Mouse (Mus musculus) left cerebral cortex, adult 18-20 months (tissue): ENCODE measurements at regions not wholly inside any gene's neighbourhood (a gene's known extent, or its start where the extent isn't known, plus 50 kb on each side); places are given as distances from the start of the nearest gene placed in this dataset.

Experiments used
- DNase-seq, 2 experiments: peaks; one replicate each; pipeline ENCODE4 v3.0.0; 2021 to 2022; ENCODE audit warnings: low spot score in 2 of 2, mixed read lengths in 1 of 2

DNA sequence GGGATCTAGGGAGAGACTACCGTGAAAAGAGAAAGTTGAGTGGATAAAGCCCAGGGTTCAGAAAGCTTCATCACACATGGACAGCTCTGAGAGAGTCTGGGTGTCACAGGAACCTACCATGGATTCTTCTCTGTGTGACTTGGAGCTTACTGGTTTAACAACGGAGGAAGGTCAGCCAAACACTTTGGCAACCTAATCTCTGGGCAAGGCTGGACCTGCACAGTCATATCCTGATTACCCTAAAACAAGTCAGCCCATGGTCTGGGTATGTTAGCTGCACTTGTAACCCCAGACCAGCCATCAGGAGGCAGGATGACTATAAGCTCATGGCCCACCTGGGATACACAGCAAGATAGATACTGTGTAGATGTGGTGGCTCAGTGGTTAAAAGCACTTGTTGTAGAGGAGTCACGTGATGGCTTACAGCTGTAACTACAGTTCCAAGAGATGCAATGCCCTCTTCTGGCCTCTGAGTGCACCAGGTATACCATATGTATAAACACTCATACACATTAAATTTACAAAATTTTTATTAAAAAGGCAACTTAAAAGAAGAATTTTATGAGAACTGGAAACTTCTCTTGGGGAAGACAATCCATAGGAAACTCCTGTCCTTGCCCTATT, 85.0 kb upstream of the Serbp1 start:
- DNase-seq: no peak

DNA sequence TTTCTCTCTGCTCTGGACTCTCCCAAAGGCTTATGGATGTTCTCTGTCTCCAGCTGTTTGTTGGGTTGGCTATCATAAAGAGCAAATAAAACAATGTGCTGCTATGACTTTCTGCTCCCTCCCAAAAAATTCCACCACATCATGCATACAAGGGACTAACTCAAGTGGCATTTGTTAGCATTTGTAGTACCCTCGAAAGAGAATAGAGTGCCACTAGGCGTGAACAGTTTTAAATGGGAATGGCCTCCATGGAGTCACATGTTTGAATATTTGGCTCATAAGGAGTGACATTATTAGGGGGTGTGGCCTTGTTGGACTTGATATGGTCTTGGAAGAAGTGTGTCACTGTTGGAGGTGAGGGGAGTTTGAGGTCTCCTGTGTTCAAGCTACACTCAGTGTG, 86.5 kb upstream of the Serbp1 start:
- no peak for DNase-seq

DNA sequence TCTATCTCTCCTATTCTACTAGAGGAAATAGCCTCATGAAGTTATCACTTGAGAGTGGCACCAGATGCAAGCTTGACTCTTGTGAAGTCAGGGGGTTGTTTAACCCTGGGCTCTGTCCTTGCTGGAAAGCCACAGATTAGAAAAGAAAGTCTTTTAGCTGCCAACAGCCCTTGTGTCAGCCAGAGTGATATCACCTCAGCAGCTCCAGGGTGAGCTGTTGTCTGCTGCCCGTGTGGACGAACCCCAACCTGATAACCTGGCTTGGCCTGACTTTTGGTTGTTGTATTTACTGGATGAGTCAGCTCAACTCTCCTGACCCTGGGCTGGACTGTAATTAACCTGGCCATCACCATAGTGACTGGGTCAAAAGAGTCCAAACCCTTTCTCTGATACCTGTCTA, 88.6 kb upstream of the Serbp1 start:
- DNase-seq: no peak

GRCm38 (mm10) chr6:67146708-67147107, 91.3 kb upstream of the Serbp1 start:
- no peak for DNase-seq

DNA sequence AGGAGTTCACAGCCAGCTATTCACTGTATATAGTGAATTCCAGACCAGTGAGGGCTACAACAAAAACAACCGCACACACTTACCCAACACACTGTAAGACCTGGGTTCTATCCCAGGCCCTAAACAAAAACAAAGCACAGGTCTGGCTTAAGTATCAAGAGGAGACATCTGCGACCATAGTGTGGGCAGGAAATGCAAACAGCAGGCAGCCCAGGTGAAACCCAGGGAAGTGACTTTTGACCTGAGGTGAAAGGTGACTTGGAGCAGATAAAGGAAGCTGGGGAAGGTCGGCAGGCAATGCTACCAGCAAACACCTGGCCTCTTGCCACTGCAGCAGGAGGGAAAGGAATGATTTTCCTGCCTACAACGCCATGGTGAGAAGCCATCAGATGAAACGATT, 92.0 kb upstream of the Serbp1 start:
- no peak for DNase-seq

- DNase-seq: no peak
Observed at GRCm38 (mm10) chr6:67144946-67145716, 92.8 kb upstream of the Serbp1 start.

DNA sequence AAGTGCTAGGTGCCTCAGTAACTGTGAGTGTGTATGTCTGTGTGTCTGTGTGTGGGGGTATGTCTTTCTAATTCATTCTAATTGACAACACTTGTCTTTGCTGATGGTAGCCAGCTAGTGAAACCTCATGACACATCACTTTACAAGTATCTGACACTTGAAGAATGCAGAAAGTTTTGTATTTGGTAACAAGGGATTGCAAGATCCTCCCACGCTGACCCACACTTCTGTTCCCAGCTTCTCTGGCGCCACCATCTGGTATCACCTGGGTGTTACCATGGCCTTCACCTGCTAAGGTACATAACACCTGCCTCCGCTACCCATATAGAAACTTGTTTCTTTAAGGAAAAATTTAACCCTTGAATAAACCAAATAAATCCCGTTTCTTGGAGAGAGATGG, 95.8 kb upstream of the Serbp1 start:
- DNase-seq: peak; percentile 33 to 59

- no peak for DNase-seq
Observed at GRCm38 (mm10) chr6:67140645-67141250, 97.2 kb upstream of the Serbp1 start.

DNA sequence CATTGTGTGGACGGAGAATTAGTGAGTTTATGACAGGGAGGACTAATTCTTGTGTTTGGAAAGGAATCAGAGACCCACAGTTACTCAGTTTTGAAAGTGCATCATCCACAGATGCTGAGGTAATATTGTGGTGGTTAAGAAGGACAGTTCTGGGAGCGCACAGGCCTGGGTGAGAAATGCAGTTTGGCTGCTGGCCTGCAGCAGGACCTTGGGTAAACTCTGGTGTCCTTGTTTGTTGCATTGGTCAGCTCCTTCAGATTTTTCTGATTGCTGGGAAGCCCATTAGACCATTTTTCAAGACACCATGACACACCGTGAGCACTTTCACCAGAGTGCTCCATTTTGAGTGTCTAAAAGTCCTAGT, 99.0 kb upstream of the Serbp1 start:
- DNase-seq: no peak

GRCm38 (mm10) chr6:67138302-67139011, 99.5 kb upstream of the Serbp1 start:
- no peak for DNase-seq

GRCm38 (mm10) chr6:67137482-67137881, 100.2 kb upstream of the Gadd45a start:
- no peak for DNase-seq

- peak; percentile 17 to 35 for DNase-seq
Observed at GRCm38 (mm10) chr6:67134915-67135314, 97.7 kb upstream of the Gadd45a start.

DNA sequence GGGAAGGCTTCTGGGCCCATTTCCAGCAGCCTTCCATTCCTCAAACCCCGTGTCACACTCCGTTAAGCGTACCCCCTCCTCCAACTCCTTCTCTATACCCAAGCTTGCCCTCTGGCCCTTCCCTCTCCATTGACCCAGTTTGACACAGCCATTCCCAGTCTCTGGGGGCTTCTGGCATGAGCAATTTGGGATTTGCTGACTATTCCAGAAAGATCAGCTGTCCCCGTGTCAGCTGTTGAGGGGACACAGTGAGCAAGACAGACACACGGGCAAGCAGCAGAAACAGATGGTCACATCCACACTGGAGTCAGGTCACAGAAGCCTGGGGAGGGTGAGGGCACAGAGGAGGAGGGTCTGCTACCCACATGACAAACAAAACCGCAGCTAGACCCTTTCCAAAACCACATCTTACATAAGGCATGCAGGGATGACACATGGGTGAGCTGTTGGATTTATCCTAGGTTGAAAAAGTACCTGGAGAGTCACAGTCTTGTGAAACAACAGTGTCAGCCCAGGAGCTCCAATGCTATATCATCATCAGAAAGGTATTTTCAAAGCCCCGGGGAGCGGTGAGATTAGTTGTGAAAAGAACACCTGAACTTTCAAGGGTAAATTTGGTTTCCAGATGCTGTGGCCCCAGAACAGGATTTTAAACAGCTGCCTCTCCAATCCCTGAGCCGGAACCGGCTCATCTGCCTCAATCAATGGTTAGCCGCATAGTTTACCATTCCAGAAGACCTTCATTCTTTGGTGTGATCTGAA, 93.5 kb upstream of the Gadd45a start:
- no peak for DNase-seq

GRCm38 (mm10) chr6:67129626-67130025, 92.4 kb upstream of the Gadd45a start:
- DNase-seq: peak; percentile 11 to 20

- peak; percentile 27 to 42 for DNase-seq
Observed at GRCm38 (mm10) chr6:67128503-67129463, 91.5 kb upstream of the Gadd45a start.

DNA sequence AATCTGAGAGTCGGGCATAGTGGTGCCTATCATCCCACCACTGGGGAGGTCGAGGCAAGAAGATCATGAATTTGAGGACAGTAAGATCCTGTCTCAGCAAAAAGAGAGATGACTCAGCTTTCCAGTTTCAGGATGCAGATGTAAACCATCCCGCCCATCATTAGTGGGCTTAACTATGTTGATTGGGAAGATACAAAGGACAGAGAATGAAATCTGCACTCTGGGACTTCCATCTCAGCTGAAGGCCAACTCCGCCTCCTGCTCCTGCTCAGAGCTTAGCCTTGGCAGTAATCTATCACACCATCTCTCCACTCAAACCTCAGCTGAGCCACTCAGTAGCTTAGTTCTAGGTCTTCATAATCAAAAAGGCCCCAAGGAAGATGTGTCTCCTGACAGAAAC, 90.5 kb upstream of the Gadd45a start:
- no peak for DNase-seq

DNA sequence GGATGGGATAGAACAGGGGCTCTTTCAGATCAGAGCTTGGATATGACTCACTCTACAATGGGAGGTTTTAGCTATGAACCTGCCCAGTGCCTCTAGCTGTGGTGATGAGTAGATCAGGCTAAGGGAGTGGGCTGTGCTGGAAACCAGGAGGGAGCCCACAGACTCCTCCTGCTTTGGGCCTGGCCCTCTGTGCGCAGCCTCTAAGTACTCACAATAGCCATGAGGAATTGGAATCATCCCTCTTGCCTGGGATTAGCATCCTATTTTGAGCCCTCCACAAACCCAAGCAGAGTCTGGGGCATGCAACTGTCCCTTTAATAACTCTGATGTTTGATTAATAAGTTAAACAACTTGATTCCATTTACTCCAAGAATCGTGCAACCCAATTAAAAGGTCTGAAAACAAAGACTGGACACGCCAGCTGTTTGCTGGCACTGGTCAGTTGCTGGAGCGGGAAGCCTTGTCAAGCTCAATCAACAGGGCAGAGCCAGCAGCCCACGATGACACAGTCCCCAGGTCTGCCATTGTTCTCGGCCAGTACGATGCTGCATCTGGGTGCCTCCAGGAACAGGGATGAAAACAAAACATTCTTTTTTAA, 88.6 kb upstream of the Gadd45a start:
- no peak for DNase-seq

DNA sequence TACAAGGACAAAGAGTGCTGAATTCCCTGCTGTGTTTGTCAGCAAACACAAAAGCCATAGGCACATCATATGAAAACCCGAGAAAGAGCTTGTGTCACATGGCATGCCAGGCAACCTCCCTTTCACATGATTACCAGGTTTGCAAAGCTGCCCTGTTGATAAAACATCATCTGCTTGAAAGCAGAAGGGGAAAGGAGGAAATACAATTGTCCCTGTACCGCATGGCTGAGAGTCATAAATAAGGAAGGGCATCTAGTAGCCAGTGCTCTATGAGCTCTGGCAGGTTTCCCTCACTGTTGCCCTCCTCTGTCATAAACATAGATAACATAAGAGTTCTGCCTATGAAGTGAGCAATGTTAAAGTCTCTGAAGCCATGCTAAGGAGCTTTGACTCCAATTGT, 86.8 kb upstream of the Gadd45a start:
- no peak for DNase-seq

GRCm38 (mm10) chr6:67123071-67123470, 85.8 kb upstream of the Gadd45a start:
- no peak for DNase-seq

DNA sequence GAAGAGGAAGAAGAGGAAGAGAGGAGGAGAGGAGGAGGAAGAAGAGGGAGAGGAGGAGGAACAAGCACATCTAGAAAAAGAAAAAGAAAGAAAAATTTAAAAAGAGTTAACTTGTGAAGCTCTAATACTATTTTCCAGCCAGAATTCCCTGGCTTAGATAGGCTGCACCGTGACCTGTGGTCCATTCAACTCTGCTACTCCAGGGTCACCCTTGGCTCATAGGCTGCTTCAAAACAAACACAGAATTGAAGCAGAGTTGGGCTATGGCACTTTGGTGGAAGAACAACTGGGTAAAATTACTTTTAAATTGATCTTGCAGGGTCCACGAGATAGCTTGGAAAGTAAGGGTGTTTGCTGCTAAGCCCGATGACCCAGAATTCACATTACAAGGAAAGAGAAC, 79.0 kb upstream of the Gadd45a start:
- no peak for DNase-seq
